Mouse (Mus musculus) hematopoietic stem cell, adult 5-6 weeks (primary cell): Measurements from ENCODE around the gene Anapc4. TPM values are rescaled to one million over a fixed set of nuclear protein-coding genes. Genes with fewer than 3 reads are reported as not detected.

ENCODE experiments used
- ATAC-seq, 2 experiments: fragments of 125-278 bp in 1 of 2; replicated peaks in 1 of 2; 2 replicates each; pipeline ENCODE4 v1.8.0; 2016 to 2017; ENCODE audit warnings: inconsistent platforms in 2 of 2, mild to moderate bottlenecking in 2 of 2, moderate number of reproducible peaks in 2 of 2, low read depth in 1 of 2, moderate TSS enrichment in 1 of 2; ENCODE audit not compliant: low FRiP score in 2 of 2, poor library complexity in 2 of 2, severe bottlenecking in 2 of 2, insufficient read depth in 1 of 2, low TSS enrichment in 1 of 2
- total RNA-seq: library from RNA; stranded (forward); fragments of 172-1452, 232-1000 nt; gene quantifications from 2 replicates; pipeline ENCODE4 v1.2.3, GENCODE M21; 2017

Anapc4 gene
- total RNA-seq, 1 experiment from 2014 or later: 84.4 TPM

GRCm38 (mm10) chr5:52911286-52911870 lies 77.6 kb downstream of the Anapc4 start:
- ATAC-seq: no peak

GRCm38 (mm10) chr5:52913711-52914110 lies 79.9 kb downstream of the Anapc4 start:
- ATAC-seq: no peak

DNA sequence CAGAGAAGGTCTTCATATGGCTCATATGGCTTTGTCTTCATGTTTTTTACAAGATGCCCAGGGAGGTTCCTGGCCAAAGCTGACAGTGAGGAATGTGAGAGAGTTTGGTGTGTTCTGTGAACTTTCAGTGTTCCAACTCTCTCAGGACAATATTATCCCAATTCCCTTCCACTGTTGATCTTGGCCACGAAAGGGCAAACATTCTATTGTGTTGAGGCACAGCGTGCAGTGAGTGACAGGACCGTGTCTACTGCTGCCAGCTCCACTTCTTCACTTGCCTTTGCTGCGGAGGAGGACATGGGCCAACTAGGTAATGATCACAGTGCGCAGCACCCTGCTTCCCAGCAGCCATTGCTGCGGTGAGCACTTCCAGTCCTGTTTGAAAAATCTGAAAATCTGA lies 82.4 kb downstream of the Anapc4 start:
- no peak for ATAC-seq

Other genes with a start within 250 kb of the Anapc4 start
- gene Sepsecs, start 164.3 kb upstream of the Anapc4 start, total RNA-seq: 13.5 and 23.7 TPM in 2 replicates
- 20.8 and 29.4 TPM in 2 replicates for gene Pi4k2b, start 92.4 kb upstream of the Anapc4 start, total RNA-seq
- 18.6 and 19.7 TPM in 2 replicates for gene Zcchc4, start 58.6 kb upstream of the Anapc4 start, total RNA-seq
- gene Slc34a2, start 204.1 kb downstream of the Anapc4 start, total RNA-seq: not detected in 2 replicates